Mouse (Mus musculus) liver, embryonic 14.5 days (tissue): ENCODE results near the gene Polr1e.

Experiments
- CTCF ChIP-seq: IDR thresholded peaks from 2 replicates; pipeline ENCODE4 v1.5.1; 2016; ENCODE audit warnings: antibody characterized with exemption, low read depth, control low read depth
- EP300 ChIP-seq: IDR thresholded peaks from 2 replicates; pipeline ENCODE4 v1.6.1; 2016; ENCODE audit warnings: antibody characterized with exemption, low read depth

GRCm38 (mm10) chr4:44981974-44982287 lies 36.5 kb upstream of the Polr1e start:
- no peak for TF ChIP-seq CTCF
- no peak for TF ChIP-seq EP300
